Mouse (Mus musculus) Patski (cell line): ENCODE data around the gene Rrnad1. TPM values are rescaled to one million over a fixed set of nuclear protein-coding genes. Genes with fewer than 3 reads are reported as not detected.
A peak's percentile ranks its signal among the peaks of the same experiment; 100 is the strongest.

Experiments
- ATAC-seq: fragments of 100-300 bp; one replicate; pipeline ENCODE4 v1.8.0; 2021
- CTCF ChIA-PET: fragments of 350-600 bp; sonication (Branson Sonifier 250); formaldehyde crosslinking; loops from one replicate; lab custom pipeline; 2022; ENCODE audit warnings: inconsistent platforms; lab: Charles Lee
- POLR2A ChIA-PET: fragments of 350-600 bp; sonication (Branson Sonifier 250); formaldehyde crosslinking; loops from one replicate; lab custom pipeline; 2022; ENCODE audit warnings: antibody characterized with exemption, inconsistent platforms; lab: Charles Lee
- DNase-seq: peaks from one replicate; pipeline ENCODE4 v3.0.0-alpha.2; 2011; ENCODE audit warnings: low read depth, low spot score
- H3K27me3 ChIP-seq: fragments of 371-371 bp; one replicate; pipeline ENCODE4 v1.5.1; 2021
- CTCF ChIP-seq: fragments of 100-300 bp; IDR thresholded peaks from one replicate; pipeline ENCODE4 v1.5.1; 2021
- in situ Hi-C: fragments of 300-500 bp; cut with MboI; formaldehyde crosslinking; loops from 3 replicates; pipeline ENCODE4 v1.11.1; 2018; ENCODE audit warnings: low pct_unique_long_range_greater_than_20kb, mixed read lengths
- polyA plus RNA-seq: library from polyadenylated mRNA; unstranded; gene quantifications from one replicate; pipeline ENCODE4 v1.2.3, GENCODE M21; 2021

Gene Rrnad1
- polyA plus RNA-seq, 1 experiment from 2014 or later, result 24.6 TPM

DNA sequence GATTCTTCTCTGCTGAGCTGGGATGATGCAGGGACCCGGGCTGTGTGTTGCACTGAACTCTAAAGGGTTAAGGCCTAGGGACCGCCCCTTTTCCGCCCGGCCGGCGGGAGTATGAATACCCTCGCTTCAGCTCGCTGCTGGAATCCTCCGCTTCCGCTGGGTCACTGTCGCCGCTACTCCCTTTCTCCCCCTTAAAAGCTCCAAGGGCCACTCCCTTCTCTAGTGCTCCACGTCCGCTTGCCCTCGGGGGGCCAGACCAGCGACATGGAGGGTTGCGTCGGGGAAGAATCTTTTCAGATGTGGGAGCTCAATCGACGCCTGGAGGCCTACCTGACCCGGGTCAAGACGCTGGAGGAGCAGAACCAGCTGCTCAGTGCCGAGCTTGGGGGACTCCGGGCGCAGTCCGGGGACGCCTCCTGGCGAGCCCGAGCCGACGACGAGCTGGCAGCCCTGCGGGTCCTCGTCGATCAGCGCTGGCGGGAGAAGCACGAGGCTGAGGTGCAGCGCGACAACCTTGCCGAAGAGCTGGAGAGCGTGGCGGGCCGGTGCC is 40.5 kb upstream of the Rrnad1 start, which contains the start of gene Nes:
Nes (plus strand) TSS at position 140 of the 550 bp plus-strand sequence.
- ChIA-PET POLR2A (interaction anchor here (1.2 to 6.8 kb wide), 4 partner anchors 10 to 35 kb away, joined by 3 to 96 read pairs (median 6); no protein-coding TSS in a partner anchor), CTCF (interaction anchor here (1.0 to 18.9 kb wide), 16 partner anchors 10 to 200 kb away, joined by 3 to 437 read pairs (median 6); no protein-coding TSS in a partner anchor)
- H3K27me3 ChIP-seq, result no peaks in the 10 kb centered on the region
- TF ChIP-seq CTCF, result no peak
- DNase-seq (no peak), ATAC-seq (peak; percentile 65)
- in situ Hi-C loops, result no loop called here

DNA sequence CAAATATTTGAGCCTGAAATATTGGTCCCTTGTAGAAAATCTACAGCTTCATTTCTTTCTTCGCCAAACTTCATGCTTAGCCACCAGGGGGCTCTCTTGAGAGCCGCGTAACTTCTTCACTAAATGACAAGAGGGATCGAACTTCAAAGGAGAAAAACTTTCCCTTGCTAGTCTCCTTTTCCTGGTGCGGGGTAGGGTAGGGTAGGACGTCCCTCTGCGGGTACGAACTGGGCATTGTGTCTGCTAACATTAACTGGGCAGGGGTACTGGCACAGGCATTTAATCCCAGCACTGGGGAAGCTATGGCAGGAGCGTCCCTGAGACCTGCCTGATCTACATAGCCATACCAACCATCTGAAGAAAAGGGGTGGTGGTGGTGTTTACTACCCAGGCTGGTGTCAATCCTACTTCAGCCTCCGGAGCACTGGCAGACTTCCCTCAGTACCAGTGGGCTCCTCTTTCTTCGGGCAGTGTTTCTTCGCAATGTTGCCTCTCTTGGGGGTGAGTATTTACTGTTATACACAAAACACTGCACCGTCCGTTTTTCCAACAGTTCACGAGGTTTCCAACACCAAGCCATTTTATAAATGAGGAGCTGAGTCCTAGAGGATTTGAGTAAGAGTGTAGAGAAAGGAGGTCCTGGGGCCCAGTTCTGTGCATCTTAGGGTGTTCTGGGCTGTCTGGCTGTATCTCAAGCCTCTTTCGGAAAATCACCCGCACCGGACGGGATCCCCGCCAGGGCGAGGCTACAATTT is 39.8 kb upstream of the Rrnad1 start:
- ChIA-PET POLR2A (interaction anchor here (0.6 to 6.8 kb wide), 5 partner anchors 10 to 36 kb away, joined by 3 to 96 read pairs (median 4); no protein-coding TSS in a partner anchor), CTCF (interaction anchor here (0.8 to 18.9 kb wide), 20 partner anchors 10 to 199 kb away, joined by 3 to 437 read pairs (median 4); no protein-coding TSS in a partner anchor)
- in situ Hi-C loops, result no loop called here
- H3K27me3 ChIP-seq, result no peaks in the 10 kb centered on the region
- DNase-seq, result no peak
- TF ChIP-seq CTCF, result no peak
- ATAC-seq, result peak; percentile 18

DNA sequence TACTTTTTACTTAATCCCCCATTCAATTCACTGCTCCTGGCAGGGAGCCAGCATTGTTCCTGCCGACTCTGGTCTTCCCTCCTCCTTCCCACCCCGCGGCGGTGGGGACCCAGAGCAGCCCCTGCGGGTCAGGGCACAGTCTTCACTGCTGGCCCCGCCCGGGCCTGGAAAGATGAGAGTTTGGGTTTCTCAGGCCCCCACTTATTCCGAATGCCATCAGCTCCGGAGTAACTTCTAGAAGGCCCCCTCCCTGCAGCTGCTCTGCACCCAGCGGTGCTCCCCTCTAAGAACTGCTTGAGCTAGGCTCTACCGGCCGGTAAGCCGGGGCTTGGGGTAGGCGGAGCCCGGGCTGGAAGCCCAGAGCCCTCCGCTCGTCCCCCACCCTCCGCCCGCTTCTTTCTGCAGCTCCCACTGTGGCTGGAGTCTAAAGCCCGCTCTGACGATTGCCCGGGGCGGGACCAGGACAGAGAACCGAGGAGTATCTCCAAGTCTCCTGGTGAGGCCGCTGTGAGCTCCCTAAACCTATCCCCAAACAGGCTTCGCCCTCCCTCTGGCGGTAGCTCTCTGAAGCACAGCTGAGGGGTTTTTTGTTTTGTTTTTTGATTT is 30.2 kb upstream of the Rrnad1 start:
- no peak for TF ChIP-seq CTCF
- peak; percentile 95 for DNase-seq
- POLR2A ChIA-PET, result interaction anchor here (1.1 to 3.1 kb wide), 4 partner anchors 9 to 75 kb away, joined by 3 to 15 read pairs (median 4); partner anchors contain the start of gene Prcc
- in situ Hi-C loops, result no loop called here
- peak; percentile 95 for ATAC-seq
- no peaks in the 10 kb centered on the region for H3K27me3 ChIP-seq
- CTCF ChIA-PET, result interaction anchor here (0.6 to 18.9 kb wide), 20 partner anchors 8 to 192 kb away, joined by 3 to 437 read pairs (median 4); partner anchors contain the start of genes Crabp2, Nes and Prcc

DNA sequence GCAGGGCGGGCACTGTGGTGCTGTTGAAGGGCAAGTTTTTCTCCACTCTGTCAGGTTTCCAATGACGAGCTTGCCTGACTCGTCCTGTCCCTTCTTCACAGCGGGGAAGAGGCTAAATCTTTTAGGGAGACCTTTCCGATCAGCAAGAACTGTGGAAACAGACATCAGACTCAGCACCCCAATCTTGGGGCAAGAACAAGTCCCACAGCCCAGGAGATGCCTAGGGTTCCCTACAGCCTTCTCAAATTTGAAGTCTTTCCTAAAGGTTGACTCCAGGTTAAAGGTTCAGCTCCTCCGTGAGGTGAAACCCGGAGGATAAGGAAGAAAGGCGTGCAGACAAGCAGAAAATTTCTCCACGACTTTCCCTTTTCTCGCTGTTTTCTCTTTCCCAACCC is 29.7 kb upstream of the Rrnad1 start:
- TF ChIP-seq CTCF, result no peak
- CTCF ChIA-PET, result interaction anchor here (0.6 to 18.9 kb wide), 19 partner anchors 8 to 191 kb away, joined by 3 to 437 read pairs (median 5); partner anchors contain the start of genes Crabp2, Nes and Prcc
- no peak for ATAC-seq
- H3K27me3 ChIP-seq, result no peaks in the 10 kb centered on the region
- POLR2A ChIA-PET, result interaction anchor here (1.1 to 3.1 kb wide), 4 partner anchors 10 to 75 kb away, joined by 3 to 15 read pairs (median 4); partner anchors contain the start of gene Prcc
- no peak for DNase-seq
- in situ Hi-C loops, result no loop called here

DNA sequence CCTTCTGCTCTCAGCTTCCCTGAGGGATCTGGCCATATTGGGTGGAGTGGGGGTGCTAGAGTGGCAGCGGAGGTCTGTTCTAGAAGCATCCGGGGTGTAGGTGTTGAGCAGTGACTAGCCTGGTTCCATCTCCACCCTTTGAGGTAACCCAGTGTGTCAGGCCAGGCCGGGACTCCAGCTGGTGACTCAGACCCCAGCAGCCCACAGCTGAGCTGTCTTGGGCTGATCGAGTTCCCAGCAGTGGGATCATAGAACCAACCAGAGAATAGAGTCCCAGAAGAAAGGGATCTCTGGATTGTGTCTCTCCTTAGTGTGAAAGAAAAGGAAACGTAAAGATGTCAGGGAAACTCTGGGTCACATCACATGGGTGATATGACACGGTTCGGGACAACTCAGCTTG is 28.9 kb upstream of the Rrnad1 start:
- CTCF ChIA-PET, result interaction anchor here (1.2 to 18.9 kb wide), 5 partner anchors 13 to 99 kb away, joined by 4 to 437 read pairs (median 42); partner anchors contain the start of gene Nes
- POLR2A ChIA-PET, result interaction anchor here (1.4 to 3.1 kb wide), 2 partner anchors 10 to 23 kb away, joined by 5 to 15 read pairs; no protein-coding TSS in a partner anchor
- in situ Hi-C loops, result no loop called here

DNA sequence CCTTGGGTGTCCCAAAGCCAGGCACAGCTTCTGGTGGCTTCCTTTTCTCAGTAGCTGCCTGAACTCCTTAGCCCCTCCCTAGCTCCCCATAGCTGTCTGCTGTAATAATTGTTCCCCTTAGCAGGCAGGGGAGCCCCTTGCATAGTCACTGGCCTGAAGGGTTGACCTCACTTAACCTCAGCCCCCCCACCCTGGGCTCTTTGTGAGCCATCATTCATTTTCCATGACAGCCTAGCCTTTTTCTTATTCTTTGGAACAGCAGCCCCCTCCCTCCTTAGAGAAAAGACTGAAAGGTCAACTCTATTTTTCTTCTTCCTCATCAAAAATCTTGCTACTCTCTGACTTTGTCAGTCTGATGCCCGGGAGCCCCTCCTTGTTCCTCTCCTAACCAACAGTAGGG is 28.4 kb upstream of the Rrnad1 start:
- TF ChIP-seq CTCF, result no peak
- in situ Hi-C loops, result no loop called here
- no peak for ATAC-seq
- no peak for DNase-seq
- ChIA-PET POLR2A (interaction anchor here (1.4 to 3.1 kb wide), 2 partner anchors 10 to 23 kb away, joined by 5 to 15 read pairs; no protein-coding TSS in a partner anchor), CTCF (interaction anchor here (4.0 to 18.9 kb wide), 3 partner anchors 13 to 27 kb away, joined by 42 to 437 read pairs (median 63); partner anchors contain the start of gene Nes)
- H3K27me3 ChIP-seq, result no peaks in the 10 kb centered on the region

More for the DNA sequence above, 28.9 kb upstream of the Rrnad1 start:
- TF ChIP-seq CTCF, result no peak
- ATAC-seq, result no peak
- no peak for DNase-seq
- no peaks in the 10 kb centered on the region for H3K27me3 ChIP-seq

DNA sequence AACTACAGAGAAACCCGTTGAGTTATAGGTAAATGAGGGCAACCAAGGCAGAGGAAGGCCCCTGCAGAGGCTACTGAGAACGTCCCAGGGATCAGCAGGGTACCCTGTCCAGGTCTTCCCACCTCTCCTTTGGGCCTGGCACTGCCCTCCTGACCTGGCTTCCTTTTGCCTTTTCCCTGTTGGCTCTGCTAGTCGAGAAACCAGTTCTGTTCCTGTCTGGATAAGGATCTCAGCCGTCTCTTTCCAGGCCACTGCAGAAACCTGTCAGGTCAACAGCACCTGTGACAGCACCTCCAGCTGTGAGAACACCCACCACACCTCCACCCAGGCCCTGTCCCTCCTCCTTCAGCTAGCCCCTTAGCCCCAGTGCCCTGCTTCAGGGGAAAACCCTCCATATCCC is 28.0 kb upstream of the Rrnad1 start:
- H3K27me3 ChIP-seq, result no peaks in the 10 kb centered on the region
- ChIA-PET CTCF (interaction anchor here (4.0 to 18.9 kb wide), 3 partner anchors 14 to 28 kb away, joined by 42 to 437 read pairs (median 63); partner anchors contain the start of gene Nes), POLR2A (interaction anchor here (1.4 to 3.1 kb wide), 2 partner anchors 9 to 22 kb away, joined by 5 to 15 read pairs; no protein-coding TSS in a partner anchor)
- no peak for TF ChIP-seq CTCF
- DNase-seq, result no peak
- in situ Hi-C loops, result no loop called here
- ATAC-seq, result no peak

DNA sequence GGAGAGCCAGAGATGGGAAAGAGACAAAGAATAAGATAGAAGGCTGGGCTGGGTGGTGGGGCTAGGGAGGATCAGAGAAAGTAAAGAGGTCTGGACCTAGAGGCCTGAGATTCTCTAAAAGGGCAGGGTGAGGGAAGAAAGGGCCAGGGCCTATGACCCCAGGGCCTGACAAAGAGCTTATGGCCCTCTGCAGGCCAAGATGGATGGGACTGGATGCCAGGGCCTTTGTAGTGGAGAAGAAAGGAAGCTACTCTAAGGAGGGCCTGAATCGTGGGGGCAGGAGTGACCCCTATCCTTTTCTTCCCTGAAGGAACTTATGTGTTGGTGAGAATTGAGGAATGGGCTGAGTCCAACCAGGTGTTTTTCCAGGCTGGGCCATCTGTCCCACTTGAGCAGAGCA is 27.5 kb upstream of the Rrnad1 start:
- POLR2A ChIA-PET, result interaction anchor here (0.7 to 1.4 kb wide), 2 partner anchors 9 to 72 kb away, joined by 3 to 5 read pairs; no protein-coding TSS in a partner anchor
- H3K27me3 ChIP-seq, result no peaks in the 10 kb centered on the region
- ATAC-seq (no peak), DNase-seq (no peak)
- no peak for TF ChIP-seq CTCF
- CTCF ChIA-PET, result interaction anchor here (5.4 to 18.9 kb wide), 2 partner anchors 14 to 28 kb away, joined by 63 to 437 read pairs; partner anchors contain the start of gene Nes
- in situ Hi-C loops, result no loop called here

DNA sequence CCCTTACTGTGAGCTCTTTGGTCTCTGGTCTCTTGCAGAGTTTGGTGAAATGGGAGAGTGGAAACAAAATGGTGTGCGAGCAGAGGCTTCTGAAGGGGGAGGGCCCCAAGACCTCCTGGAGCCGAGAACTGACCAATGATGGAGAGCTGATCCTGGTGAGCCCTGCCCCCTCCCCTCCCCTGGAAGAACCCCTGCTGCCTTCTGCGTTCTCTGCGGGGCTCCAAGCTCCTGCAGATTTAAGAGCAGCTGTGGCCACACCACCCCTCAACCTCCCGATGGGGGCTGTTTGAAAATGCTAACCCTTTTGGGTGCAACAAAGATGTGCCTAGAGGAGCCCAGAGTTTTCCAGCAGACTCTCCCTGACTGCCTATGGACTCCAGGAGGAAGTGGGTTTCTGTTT is 21.9 kb upstream of the Rrnad1 start:
- ATAC-seq (no peak), DNase-seq (no peak)
- CTCF ChIA-PET, result interaction anchor here (1.1 to 3.6 kb wide), 5 partner anchors 8 to 34 kb away, joined by 4 to 14 read pairs (median 6); no protein-coding TSS in a partner anchor
- no peaks in the 10 kb centered on the region for H3K27me3 ChIP-seq
- POLR2A ChIA-PET, result no interaction called here
- no peak for TF ChIP-seq CTCF
- in situ Hi-C loops, result no loop called here
